In the genomic region with DNA sequence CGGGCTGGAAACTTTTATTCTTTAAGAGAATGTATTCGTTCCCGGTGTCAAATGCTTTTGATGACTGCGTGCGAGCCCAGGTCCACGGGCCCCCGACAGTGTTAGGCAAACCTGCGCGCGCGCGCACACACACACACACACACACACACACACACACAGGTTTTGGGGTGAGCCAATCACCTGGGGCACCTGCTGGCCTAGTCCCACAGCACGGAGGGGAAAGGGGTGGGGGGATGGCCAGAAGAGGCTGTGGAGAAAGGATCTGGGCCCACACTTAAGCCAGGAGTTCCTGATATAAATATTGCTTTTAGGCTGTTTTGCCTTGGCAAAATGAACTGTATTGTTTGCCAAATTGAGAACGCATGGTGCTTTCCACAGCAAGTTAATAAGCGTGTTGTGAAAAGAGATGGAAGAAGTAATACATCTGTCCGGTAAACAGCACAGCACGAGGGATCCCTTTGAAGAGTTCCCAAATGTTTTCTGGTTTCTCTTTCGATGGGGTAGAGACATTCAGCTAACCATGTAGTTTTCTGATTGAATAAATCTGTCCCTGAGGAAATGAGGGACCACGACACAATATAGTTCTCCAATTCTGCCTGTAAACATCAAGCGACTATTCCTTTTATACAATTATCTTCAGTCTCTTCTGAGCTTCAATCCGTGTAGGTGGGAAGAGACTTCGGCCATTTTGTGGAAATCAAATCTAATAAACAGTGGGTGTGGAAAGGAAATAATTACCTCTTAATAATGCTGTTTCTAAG, we compare ENCODE assay signal across 8 mouse cellular contexts. TPM values are rescaled to one million over a fixed set of nuclear protein-coding genes. Genes with fewer than 3 reads are reported as not detected.
A peak's percentile ranks its signal among the peaks of the same experiment; 100 is the strongest.
DNase-seq lines count a peak whose midpoint lies in the region; ATAC-seq lines count a peak whose summit lies in the region.

No protein-coding gene starts in this region.

- H3K9ac ChIP-seq in heart, embryonic 11.5 days (ENCODE audit: low read depth, low read length) = peak overlapping the region; percentile 96

- peaks cover 2% of the 10 kb centered on the region for H3K36me3 ChIP-seq in heart, embryonic 11.5 days (ENCODE audit: control insufficient read depth, insufficient read depth, low read length)

- no peaks in the 10 kb centered on the region for H3K27me3 ChIP-seq in heart, embryonic 11.5 days (ENCODE audit: control insufficient read depth, insufficient read depth, low read length)

- peak overlapping the region; percentile 91 for H3K4me3 ChIP-seq in heart, embryonic 11.5 days (ENCODE audit: low read depth, low read length)

- peak; percentile 53 to 58 for DNase-seq in right cerebral cortex, postnatal 10 days (ENCODE audit: low spot score in 2 of 2)
- DNase-seq in right cerebral cortex, postnatal 36 days (ENCODE audit: low spot score in 2 of 2) = no peak
- peak; percentile 66 to 74 for DNase-seq in cerebellum, postnatal 14 days
- peak; percentile 57 for DNase-seq in kidney, postnatal 14 days
- DNase-seq in lung, postnatal 4 days = peak; percentile 48 to 66
- DNase-seq in testis, postnatal 14 days (ENCODE audit: low spot score) = peak; percentile 49
- no peak for DNase-seq in retina, embryonic 14.5 days (ENCODE audit: low spot score)

- peak overlapping the region; percentile 83 for H3K4me2 ChIP-seq in heart, embryonic 11.5 days

- 0 out of 2 replicates have a peak, but pooled peaks have one; percentile 11 for ATAC-seq in heart, embryonic 11.5 days (replicated peaks; ENCODE audit: insufficient number of reproducible peaks, low FRiP score, low TSS enrichment)

- H3K9me3 ChIP-seq in heart, embryonic 11.5 days (replicated peaks; ENCODE audit: control insufficient read depth, low read length) = no peaks in the 10 kb centered on the region

- peak overlapping the region; percentile 94 for H3K27ac ChIP-seq in heart, embryonic 11.5 days (ENCODE audit: low read depth, low read length)

- WGBS in heart, embryonic 11.5 days (ENCODE audit: insufficient replicate concordance) = 28% methylated on average over 22 of the region's 22 CpGs

- H3K4me1 ChIP-seq in heart, embryonic 11.5 days (ENCODE audit: control insufficient read depth, insufficient read depth, low read length) = peaks cover 19% of the 10 kb centered on the region

RNA-seq across cellular contexts. Expression of a gene that starts 0.4 kb away (rescaled TPM):
- 9.6 and 16.8 TPM in 2 replicates for polyA plus RNA-seq in heart, embryonic 11.5 days (2014; fragmentation: Nextera tagmentation; extraction: Ambion mirVana)

RNA-seq across cellular contexts. Expression of a gene that starts 9.8 kb away (rescaled TPM):
- polyA plus RNA-seq in heart, embryonic 11.5 days (2014; fragmentation: Nextera tagmentation; extraction: Ambion mirVana) = 14.1 and 20.0 TPM in 2 replicates

Comparison
In these comparisons a context has a peak if more than half of its experiments do, and no peak if none do; other contexts are left out.
1. DNase-seq: peak in right cerebral cortex, postnatal 10 days (2 of 2), cerebellum, postnatal 14 days (2 of 2), kidney, postnatal 14 days (single experiment), lung, postnatal 4 days (2 of 2) and testis, postnatal 14 days (single experiment); none in right cerebral cortex, postnatal 36 days (0 of 2) and retina, embryonic 14.5 days (single experiment).